Mouse (Mus musculus) gonadal fat pad, adult 2 months (tissue): Measurements from ENCODE around the gene Ppp4c. TPM values are rescaled to one million over a fixed set of nuclear protein-coding genes. Genes with fewer than 3 reads are reported as not detected.

Source experiments
- DNase-seq: peaks from one replicate; pipeline ENCODE4 v3.0.0-alpha.2; 2012; ENCODE audit warnings: low read depth
- polyA plus RNA-seq: library from polyadenylated mRNA; depleted of rRNA; stranded (reverse); fragments of >200 nt; gene quantifications from 2 replicates; pipeline ENCODE4 v1.2.3, GENCODE M21; 2012; rRNA removed

Gene Ppp4c
- polyA plus RNA-seq, 1 experiment, result 161 TPM

DNA sequence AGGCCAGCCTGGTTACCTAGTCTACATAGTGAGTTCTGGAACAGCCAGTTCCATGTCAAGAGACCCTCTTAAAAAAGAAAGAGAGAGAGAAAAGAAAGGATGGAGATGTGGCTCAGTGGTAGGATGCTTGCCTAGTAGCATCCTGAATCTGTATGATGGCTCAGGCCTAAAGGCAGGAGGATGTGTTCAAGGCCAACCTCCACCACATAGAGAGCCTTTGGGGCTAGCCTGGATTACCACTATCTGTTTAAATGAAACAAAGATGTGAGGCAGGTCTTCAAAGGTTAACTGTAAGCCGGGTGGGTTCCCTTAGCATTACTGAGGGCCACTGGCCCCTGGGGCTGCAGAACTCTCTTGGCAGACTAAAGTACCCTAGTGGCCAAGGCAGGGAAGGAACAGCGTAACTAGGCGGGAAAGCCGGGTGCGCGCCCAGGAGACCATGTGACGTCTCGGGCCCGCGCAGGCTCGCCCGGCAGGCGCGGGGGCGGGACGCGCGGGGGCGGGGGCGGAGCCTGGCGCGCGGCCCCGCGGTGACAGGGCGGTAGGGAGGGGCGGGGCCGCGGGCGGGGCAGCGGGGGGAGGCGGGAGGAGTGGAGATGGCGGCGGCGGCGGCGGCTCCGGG lies 33.1 kb downstream of the Ppp4c start, which contains the start of gene Mapk3:
TSS of gene Mapk3 (plus strand) at position 552 of the 622 bp plus-strand sequence.
- no peak for DNase-seq

- DNase-seq, result no peak
Observed at GRCm38 (mm10) chr7:126758539-126758938, 33.8 kb downstream of the Ppp4c start.

DNA sequence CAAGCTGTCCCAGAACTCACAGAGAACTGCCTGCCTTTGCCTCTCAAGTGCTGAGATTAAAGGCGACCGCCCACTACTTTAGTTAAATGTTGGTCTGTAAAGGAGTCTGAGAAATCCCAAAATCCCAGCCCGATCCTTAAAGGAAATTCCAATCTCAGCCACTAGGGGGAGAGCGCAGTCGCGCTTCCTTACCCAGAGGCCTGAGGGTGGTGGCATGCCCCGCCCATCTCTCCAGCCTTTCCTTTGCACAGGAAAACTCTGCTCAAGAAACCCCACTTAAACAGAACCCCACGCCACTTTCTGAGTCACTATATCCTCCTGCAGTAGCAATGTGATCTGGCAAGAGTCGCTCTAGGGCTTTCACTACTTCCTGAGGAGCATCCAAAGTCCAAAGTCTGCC lies 37.4 kb downstream of the Ppp4c start:
- no peak for DNase-seq

DNA sequence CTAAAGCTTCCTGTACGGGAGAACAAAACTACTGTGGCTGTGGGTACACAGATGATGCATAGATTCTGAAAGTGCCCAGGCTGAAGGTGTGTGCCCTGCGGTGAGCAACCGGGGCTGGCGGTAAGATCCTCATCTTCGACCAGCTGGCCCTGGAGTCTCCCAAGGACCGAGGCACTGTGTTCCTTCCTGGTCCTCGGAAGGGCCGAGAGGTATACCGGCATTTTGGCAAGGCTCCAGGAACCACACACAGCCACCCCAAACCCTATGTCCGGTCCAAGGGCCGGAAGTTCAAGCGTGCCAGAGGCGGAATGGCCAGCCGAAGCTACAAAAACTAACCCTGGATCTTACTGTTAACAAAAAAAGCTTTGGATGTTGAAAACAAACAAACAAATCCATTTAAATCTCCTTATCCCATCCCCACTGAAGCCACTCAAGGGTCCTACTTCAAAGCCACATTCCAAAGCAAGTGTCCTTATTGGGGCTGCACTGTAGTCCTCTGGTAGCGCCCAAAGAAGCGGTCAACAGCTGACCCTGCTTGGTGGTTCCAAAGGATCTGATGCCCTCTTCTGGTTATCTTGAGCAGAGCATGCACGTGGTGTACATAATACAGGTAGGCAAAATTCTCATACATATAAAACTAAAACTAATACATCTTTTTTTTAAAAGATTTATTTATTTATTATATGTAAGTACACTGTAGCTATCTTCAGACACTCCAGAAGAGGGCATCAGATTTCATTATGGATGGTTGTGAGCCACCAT lies 42.5 kb downstream of the Ppp4c start:
- no peak for DNase-seq

- no peak for DNase-seq
Observed at GRCm38 (mm10) chr7:126748824-126749223, 43.5 kb downstream of the Ppp4c start.

GRCm38 (mm10) chr7:126746798-126747197 lies 45.5 kb downstream of the Ppp4c start:
- no peak for DNase-seq

- no peak for DNase-seq
Observed at GRCm38 (mm10) chr7:126746066-126746465, 46.2 kb downstream of the Ppp4c start.

DNA sequence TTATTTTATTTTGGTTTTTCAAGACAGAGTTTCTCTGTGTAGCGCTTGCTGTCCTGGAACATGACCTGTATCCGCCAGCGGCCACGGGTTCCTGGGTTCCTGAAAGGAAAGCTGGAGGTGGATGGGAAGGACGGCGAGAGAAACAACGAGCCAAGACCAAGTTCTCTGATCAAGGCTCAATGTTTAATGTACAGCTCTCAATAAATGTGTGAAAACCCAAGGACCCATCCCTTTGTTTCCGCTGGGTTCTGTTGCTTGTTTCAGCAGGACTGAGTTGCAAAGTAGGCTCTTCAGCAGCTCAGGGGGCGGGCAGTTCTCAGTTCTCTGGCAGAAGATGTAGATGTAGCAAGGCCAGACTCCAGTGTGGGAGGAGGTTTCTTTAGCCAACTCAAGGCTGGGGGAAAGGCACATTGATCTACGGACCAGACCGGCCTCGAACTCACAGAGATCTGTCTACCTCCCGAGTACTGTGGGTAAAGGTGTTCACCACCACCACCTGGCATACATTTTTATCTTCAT lies 50.3 kb downstream of the Ppp4c start:
- DNase-seq, result no peak

DNA sequence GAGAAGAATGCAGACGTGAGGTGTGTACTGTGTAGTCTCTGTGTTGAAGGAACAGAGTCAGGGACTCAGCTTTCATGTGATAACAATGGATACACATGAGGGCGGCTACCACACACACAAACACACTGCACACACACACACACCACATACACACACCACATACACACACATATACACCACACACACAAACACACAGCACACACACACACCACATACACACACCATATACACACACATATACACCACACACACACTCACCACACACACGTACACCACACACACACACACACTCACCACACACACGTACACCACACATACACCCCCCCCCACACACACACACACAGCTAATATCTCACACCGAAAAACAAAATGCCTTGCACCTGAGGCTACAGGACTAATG lies 50.8 kb downstream of the Ppp4c start:
- DNase-seq, result no peak

GRCm38 (mm10) chr7:126740977-126741376 lies 51.3 kb downstream of the Ppp4c start:
- DNase-seq, result no peak

DNA sequence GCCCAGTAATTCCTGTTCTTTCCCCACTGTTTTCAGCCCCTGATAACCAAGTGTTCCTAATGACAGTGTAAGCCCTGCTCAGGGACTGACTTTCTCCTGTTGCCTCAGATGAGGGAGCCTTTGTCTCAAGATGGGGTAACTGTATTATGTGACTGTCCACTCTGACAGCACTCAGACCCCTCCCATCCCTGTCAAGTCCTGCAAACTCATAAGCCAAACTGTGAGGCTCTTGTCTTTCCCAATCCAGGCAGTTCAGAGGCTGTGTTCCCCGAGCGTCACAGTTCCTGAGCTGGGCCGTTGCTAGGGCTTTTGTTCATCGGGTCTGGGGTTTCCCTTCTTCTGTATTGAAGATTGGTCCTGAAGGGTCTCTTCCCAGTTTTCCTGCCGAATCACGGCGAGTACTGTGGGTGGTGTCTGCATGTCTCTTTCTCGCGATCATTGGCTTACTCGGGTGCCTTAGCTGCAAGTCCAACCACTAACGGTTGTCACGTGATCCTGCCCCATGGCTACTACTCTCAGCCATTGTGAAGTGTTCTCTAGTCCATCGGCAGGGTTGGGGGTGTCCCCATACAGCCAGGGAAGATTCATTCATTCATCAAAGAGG lies 52.1 kb downstream of the Ppp4c start:
- DNase-seq, result no peak

DNA sequence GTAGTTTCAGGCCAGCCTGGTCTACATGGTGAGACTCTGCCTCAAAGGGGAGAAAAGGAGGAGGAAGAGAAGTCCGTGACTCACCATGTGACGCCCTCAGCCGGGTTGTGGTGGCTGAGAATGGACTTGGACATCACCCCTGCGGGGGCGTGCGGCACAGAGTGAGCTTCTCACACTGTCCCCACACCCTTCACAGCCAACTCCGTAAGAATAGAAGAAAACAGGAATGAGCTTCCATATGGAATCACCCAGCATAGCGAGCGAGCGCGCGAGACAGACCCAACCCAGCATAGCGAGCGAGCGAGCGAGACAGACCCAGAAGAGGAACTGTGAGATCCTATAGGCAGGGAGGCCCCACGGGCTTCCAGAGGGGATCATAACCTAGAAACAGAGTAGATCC lies 52.7 kb downstream of the Ppp4c start:
- DNase-seq, result no peak

- no peak for DNase-seq
Observed at GRCm38 (mm10) chr7:126736122-126736521, 56.2 kb downstream of the Ppp4c start.

Other genes with a start within 250 kb of the Ppp4c start
- gene Eif3c, start 226.1 kb downstream of the Ppp4c start, polyA plus RNA-seq, result 111 and 114 TPM in 2 replicates
- 22.4 and 30.5 TPM in 2 replicates for gene Apobr, start 207.6 kb downstream of the Ppp4c start, polyA plus RNA-seq
- gene Cln3, start 206.7 kb downstream of the Ppp4c start, polyA plus RNA-seq, result 76.8 and 98.2 TPM in 2 replicates
- gene Il27, start 197.6 kb downstream of the Ppp4c start, polyA plus RNA-seq, result 0.13 TPM in 1 of 2 replicates, not detected in the other
- 49.9 and 55.5 TPM in 2 replicates for gene Nupr1, start 161.6 kb downstream of the Ppp4c start, polyA plus RNA-seq
- 25.4 and 48.2 TPM in 2 replicates for gene Sgf29, start 143.2 kb downstream of the Ppp4c start, polyA plus RNA-seq
- gene Sult1a1, start 116.1 kb downstream of the Ppp4c start, polyA plus RNA-seq, result 107 and 126 TPM in 2 replicates
- 70.6 and 75.0 TPM in 2 replicates for gene Bola2, start 97.1 kb downstream of the Ppp4c start, polyA plus RNA-seq
- gene Slx1b, start 96.7 kb downstream of the Ppp4c start, polyA plus RNA-seq, result 24.2 and 26.3 TPM in 2 replicates
- 38.2 and 61.2 TPM in 2 replicates for gene Coro1a, start 84.7 kb downstream of the Ppp4c start, polyA plus RNA-seq
- 146 and 169 TPM in 2 replicates for gene Mapk3, start 32.9 kb downstream of the Ppp4c start, polyA plus RNA-seq
- gene Gdpd3, start 26.2 kb downstream of the Ppp4c start, polyA plus RNA-seq, result 7.6 and 51.9 TPM in 2 replicates
- gene Ypel3, start 15.5 kb downstream of the Ppp4c start, polyA plus RNA-seq, result 212 and 269 TPM in 2 replicates
- 1.9 and 2.1 TPM in 2 replicates for gene Tbx6, start 11.0 kb downstream of the Ppp4c start, polyA plus RNA-seq
- gene Fam57b, start 5.2 kb upstream of the Ppp4c start, polyA plus RNA-seq, result 11.8 and 27.3 TPM in 2 replicates
- gene 4930451I11Rik, start 39.1 kb upstream of the Ppp4c start, polyA plus RNA-seq, result not detected in 2 replicates
- gene Doc2a, start 54.9 kb upstream of the Ppp4c start, polyA plus RNA-seq, result 0.13 TPM in 1 of 2 replicates, not detected in the other
- 3.2 and 6.0 TPM in 2 replicates for gene Hirip3, start 69.5 kb upstream of the Ppp4c start, polyA plus RNA-seq
- gene Ino80e, start 69.9 kb upstream of the Ppp4c start, polyA plus RNA-seq, result 33.7 and 39.6 TPM in 2 replicates
- 55.9 and 62.6 TPM in 2 replicates for gene Taok2, start 92.2 kb upstream of the Ppp4c start, polyA plus RNA-seq
- 88.1 and 102 TPM in 2 replicates for gene Tmem219, start 130.4 kb upstream of the Ppp4c start, polyA plus RNA-seq
- 19.7 and 21.3 TPM in 2 replicates for gene Kctd13, start 136.4 kb upstream of the Ppp4c start, polyA plus RNA-seq
- gene Asphd1, start 157.1 kb upstream of the Ppp4c start, polyA plus RNA-seq, result 0.26 and 0.32 TPM in 2 replicates
- 2.5 and 2.8 TPM in 2 replicates for gene Sez6l2, start 158.1 kb upstream of the Ppp4c start, polyA plus RNA-seq
- 240 and 245 TPM in 2 replicates for gene Cdipt, start 183.4 kb upstream of the Ppp4c start, polyA plus RNA-seq
- gene Cdiptos, start 183.6 kb upstream of the Ppp4c start, polyA plus RNA-seq, result 5.3 and 8.5 TPM in 2 replicates
- gene Mvp, start 222.1 kb upstream of the Ppp4c start, polyA plus RNA-seq, result 84.9 and 85.3 TPM in 2 replicates
- gene Pagr1b, start 224.0 kb upstream of the Ppp4c start, polyA plus RNA-seq, result 2.4 and 5.3 TPM in 2 replicates
- gene Pagr1a, start 224.9 kb upstream of the Ppp4c start, polyA plus RNA-seq, result 6.9 and 8.0 TPM in 2 replicates
- gene Gm42742, start 228.6 kb upstream of the Ppp4c start, polyA plus RNA-seq, result 19.8 and 21.2 TPM in 2 replicates
- gene Prrt2, start 228.7 kb upstream of the Ppp4c start, polyA plus RNA-seq, result 7.3 and 8.9 TPM in 2 replicates
- 80.5 and 81.9 TPM in 2 replicates for gene Maz, start 234.5 kb upstream of the Ppp4c start, polyA plus RNA-seq
- 1.3 and 2.1 TPM in 2 replicates for gene Kif22, start 250.0 kb upstream of the Ppp4c start, polyA plus RNA-seq